Mouse (Mus musculus): ENCODE measurements around the gene Ackr1. TPM values are rescaled to one million over a fixed set of nuclear protein-coding genes. Genes with fewer than 3 reads are reported as not detected.

The Ackr1 gene
- polyA plus RNA-seq, 1 experiment from 2014 or later = 0.37 TPM

GRCm38 (mm10) chr1:173355107-173355846, 21.7 kb upstream of the Ackr1 start:
- no peak overlapping the region for H3K27ac ChIP-seq (ENCODE audit: low read depth, low read length)
- H3K27me3 ChIP-seq (ENCODE audit: control insufficient read depth, insufficient read depth, low read length) = no peaks in the 10 kb centered on the region
- no peak overlapping the region for H3K4me2 ChIP-seq (replicated peaks; ENCODE audit: low read depth, low read length)
- no peak overlapping the region for H3K4me3 ChIP-seq (ENCODE audit: low read length)
- H3K9me3 ChIP-seq (ENCODE audit: control insufficient read depth, low read length) = no peaks in the 10 kb centered on the region
- H3K9ac ChIP-seq (ENCODE audit: low read depth, low read length) = no peak overlapping the region
- no peaks in the 10 kb centered on the region for H3K36me3 ChIP-seq (ENCODE audit: control insufficient read depth, insufficient read depth, low read length)
- no peaks in the 10 kb centered on the region for H3K4me1 ChIP-seq (ENCODE audit: control insufficient read depth, insufficient read depth, low read length)
- 84% methylated on average over 7 of the region's 7 CpGs for WGBS
- ATAC-seq (ENCODE audit: low FRiP score, low TSS enrichment) = no peak

- peak within 1 kb of the TSS; percentile 19 for H3K4me3 ChIP-seq (ENCODE audit: low read length)
- ATAC-seq (ENCODE audit: low FRiP score, low TSS enrichment) = peak; percentile 44; the same call in 1 of the 2 replicates
- H3K4me1 ChIP-seq (ENCODE audit: control insufficient read depth, insufficient read depth, low read length) = no peaks in the 10 kb centered on the region
- no peaks in the 10 kb centered on the region for H3K27me3 ChIP-seq (ENCODE audit: control insufficient read depth, insufficient read depth, low read length)
- H3K4me2 ChIP-seq (replicated peaks; ENCODE audit: low read depth, low read length) = peak within 1 kb of the TSS; percentile 38
- WGBS = 7% methylated on average over 10 of the region's 10 CpGs
- H3K27ac ChIP-seq (ENCODE audit: low read depth, low read length) = no peak within 1 kb of the TSS
- no peaks in the 10 kb centered on the region for H3K9me3 ChIP-seq (ENCODE audit: control insufficient read depth, low read length)
- 0 out of 2 replicates have a peak within 1 kb of the TSS, but pooled peaks have one; percentile 28 for H3K9ac ChIP-seq (ENCODE audit: low read depth, low read length)
- H3K36me3 ChIP-seq (ENCODE audit: control insufficient read depth, insufficient read depth, low read length) = no peaks in the 10 kb centered on the region
These were observed 16.9 kb upstream of the Ackr1 start, which contains the start of gene Aim2 for GRCm38 (mm10) chr1:173350372-173350957. Gene Aim2, plus strand, starts transcription at chr1:173350879.

GRCm38 (mm10) chr1:173349946-173350345, 16.4 kb upstream of the Ackr1 start:
- Histone ChIP-seq H3K36me3 (ENCODE audit: control insufficient read depth, insufficient read depth, low read length) (no peaks in the 10 kb centered on the region), H3K4me3 (ENCODE audit: low read length) (peak overlapping the region; percentile 19), H3K27me3 (ENCODE audit: control insufficient read depth, insufficient read depth, low read length) (no peaks in the 10 kb centered on the region), H3K9ac (ENCODE audit: low read depth, low read length) (0 out of 2 replicates have a peak overlapping the region, but pooled peaks have one; percentile 12), H3K9me3 (ENCODE audit: control insufficient read depth, low read length) (no peaks in the 10 kb centered on the region), H3K4me2 (replicated peaks; ENCODE audit: low read depth, low read length) (peak overlapping the region; percentile 38), H3K27ac (ENCODE audit: low read depth, low read length) (no peak overlapping the region), H3K4me1 (ENCODE audit: control insufficient read depth, insufficient read depth, low read length) (no peaks in the 10 kb centered on the region)
- 1% methylated on average over 6 of the region's 6 CpGs for whole genome bisulfite sequencing
- ATAC-seq (ENCODE audit: low FRiP score, low TSS enrichment) = peak; percentile 92

- no peaks in the 10 kb centered on the region for H3K9me3 ChIP-seq (ENCODE audit: control insufficient read depth, low read length)
- WGBS = 70% methylated on average over 5 of the region's 5 CpGs
- no peaks in the 10 kb centered on the region for H3K27me3 ChIP-seq (ENCODE audit: control insufficient read depth, insufficient read depth, low read length)
- no peak overlapping the region for H3K27ac ChIP-seq (ENCODE audit: low read depth, low read length)
- H3K9ac ChIP-seq (ENCODE audit: low read depth, low read length) = no peak overlapping the region
- H3K4me2 ChIP-seq (replicated peaks; ENCODE audit: low read depth, low read length) = no peak overlapping the region
- H3K36me3 ChIP-seq (ENCODE audit: control insufficient read depth, insufficient read depth, low read length) = no peaks in the 10 kb centered on the region
- ATAC-seq (ENCODE audit: low FRiP score, low TSS enrichment) = no peak
- no peaks in the 10 kb centered on the region for H3K4me1 ChIP-seq (ENCODE audit: control insufficient read depth, insufficient read depth, low read length)
- H3K4me3 ChIP-seq (ENCODE audit: low read length) = no peak overlapping the region
These were observed 15.6 kb upstream of the Ackr1 start for GRCm38 (mm10) chr1:173349192-173349591.

GRCm38 (mm10) chr1:173348527-173348926, 15.0 kb upstream of the Ackr1 start:
- no peaks in the 10 kb centered on the region for H3K9me3 ChIP-seq (ENCODE audit: control insufficient read depth, low read length)
- no peaks in the 10 kb centered on the region for H3K4me1 ChIP-seq (ENCODE audit: control insufficient read depth, insufficient read depth, low read length)
- 8% methylated on average over 1 of the region's 1 CpGs for WGBS
- H3K4me3 ChIP-seq (ENCODE audit: low read length) = no peak overlapping the region
- H3K4me2 ChIP-seq (replicated peaks; ENCODE audit: low read depth, low read length) = no peak overlapping the region
- no peaks in the 10 kb centered on the region for H3K27me3 ChIP-seq (ENCODE audit: control insufficient read depth, insufficient read depth, low read length)
- H3K9ac ChIP-seq (ENCODE audit: low read depth, low read length) = no peak overlapping the region
- H3K27ac ChIP-seq (ENCODE audit: low read depth, low read length) = no peak overlapping the region
- no peaks in the 10 kb centered on the region for H3K36me3 ChIP-seq (ENCODE audit: control insufficient read depth, insufficient read depth, low read length)
- peak; percentile 68 for ATAC-seq (ENCODE audit: low FRiP score, low TSS enrichment)

- Histone ChIP-seq H3K4me2 (replicated peaks; ENCODE audit: low read depth, low read length) (no peak overlapping the region), H3K27ac (ENCODE audit: low read depth, low read length) (no peak overlapping the region), H3K36me3 (ENCODE audit: control insufficient read depth, insufficient read depth, low read length) (no peaks in the 10 kb centered on the region), H3K27me3 (ENCODE audit: control insufficient read depth, insufficient read depth, low read length) (no peaks in the 10 kb centered on the region), H3K9ac (ENCODE audit: low read depth, low read length) (no peak overlapping the region), H3K4me1 (ENCODE audit: control insufficient read depth, insufficient read depth, low read length) (no peaks in the 10 kb centered on the region), H3K9me3 (ENCODE audit: control insufficient read depth, low read length) (no peaks in the 10 kb centered on the region), H3K4me3 (ENCODE audit: low read length) (no peak overlapping the region)
- 89% methylated on average over 4 of the region's 4 CpGs for WGBS
- ATAC-seq (ENCODE audit: low FRiP score, low TSS enrichment) = no peak
These were observed 11.6 kb upstream of the Ackr1 start for GRCm38 (mm10) chr1:173345112-173345511.

GRCm38 (mm10) chr1:173343934-173344333, 10.4 kb upstream of the Ackr1 start:
- Histone ChIP-seq H3K27ac (ENCODE audit: low read depth, low read length) (no peak overlapping the region), H3K9me3 (ENCODE audit: control insufficient read depth, low read length) (no peaks in the 10 kb centered on the region), H3K27me3 (ENCODE audit: control insufficient read depth, insufficient read depth, low read length) (no peaks in the 10 kb centered on the region), H3K4me3 (ENCODE audit: low read length) (no peak overlapping the region), H3K9ac (ENCODE audit: low read depth, low read length) (no peak overlapping the region), H3K4me2 (replicated peaks; ENCODE audit: low read depth, low read length) (no peak overlapping the region), H3K4me1 (ENCODE audit: control insufficient read depth, insufficient read depth, low read length) (no peaks in the 10 kb centered on the region), H3K36me3 (ENCODE audit: control insufficient read depth, insufficient read depth, low read length) (no peaks in the 10 kb centered on the region)
- 78% methylated on average over 3 of the region's 3 CpGs for whole genome bisulfite sequencing
- no peak for ATAC-seq (ENCODE audit: low FRiP score, low TSS enrichment)

GRCm38 (mm10) chr1:173342425-173342824, 8.9 kb upstream of the Ackr1 start:
- Histone ChIP-seq H3K4me2 (replicated peaks; ENCODE audit: low read depth, low read length) (no peak overlapping the region), H3K4me3 (ENCODE audit: low read length) (no peak overlapping the region), H3K27ac (ENCODE audit: low read depth, low read length) (no peak overlapping the region), H3K36me3 (ENCODE audit: control insufficient read depth, insufficient read depth, low read length) (no peaks in the 10 kb centered on the region), H3K4me1 (ENCODE audit: control insufficient read depth, insufficient read depth, low read length) (no peaks in the 10 kb centered on the region), H3K27me3 (ENCODE audit: control insufficient read depth, insufficient read depth, low read length) (no peaks in the 10 kb centered on the region), H3K9ac (ENCODE audit: low read depth, low read length) (no peak overlapping the region), H3K9me3 (ENCODE audit: control insufficient read depth, low read length) (no peaks in the 10 kb centered on the region)
- 78% methylated on average over 1 of the region's 1 CpGs for WGBS
- ATAC-seq (ENCODE audit: low FRiP score, low TSS enrichment) = no peak

GRCm38 (mm10) chr1:173339543-173339942, 6.0 kb upstream of the Ackr1 start:
- H3K4me1 ChIP-seq (ENCODE audit: control insufficient read depth, insufficient read depth, low read length) = no peaks in the 10 kb centered on the region; the same call in 1 of the 2 replicates
- H3K4me3 ChIP-seq (ENCODE audit: low read length) = no peak overlapping the region
- H3K9ac ChIP-seq (ENCODE audit: low read depth, low read length) = no peak overlapping the region
- H3K36me3 ChIP-seq (ENCODE audit: control insufficient read depth, insufficient read depth, low read length) = no peaks in the 10 kb centered on the region
- H3K27me3 ChIP-seq (ENCODE audit: control insufficient read depth, insufficient read depth, low read length) = no peaks in the 10 kb centered on the region
- H3K9me3 ChIP-seq (ENCODE audit: control insufficient read depth, low read length) = no peaks in the 10 kb centered on the region
- peak; percentile 65; the same call in 1 of the 2 replicates for ATAC-seq (ENCODE audit: low FRiP score, low TSS enrichment)
- H3K4me2 ChIP-seq (replicated peaks; ENCODE audit: low read depth, low read length) = no peak overlapping the region
- no peak overlapping the region for H3K27ac ChIP-seq (ENCODE audit: low read depth, low read length)
- 10% methylated on average over 2 of the region's 2 CpGs for WGBS

Data from kidney, embryonic 14.5 days (tissue).